Mouse (Mus musculus) frontal cortex, adult 2 months (tissue): ENCODE results near the gene Fam3b. TPM values are rescaled to one million over a fixed set of nuclear protein-coding genes. Genes with fewer than 3 reads are reported as not detected.

Experiments
- DNase-seq, 2 experiments: peaks; one replicate each; pipeline ENCODE4 v3.0.0; 2022; ENCODE audit warnings: low spot score in 1 of 2; ENCODE audit errors: extremely low spot score in 1 of 2
- polyA plus RNA-seq: library from polyadenylated mRNA; depleted of rRNA; stranded (reverse); fragments of >200 nt; gene quantifications from 2 replicates; pipeline ENCODE4 v1.2.3, GENCODE M21; 2012

The Fam3b gene
- polyA plus RNA-seq, 1 experiment: not detected

- DNase-seq: no peak
Observed at GRCm38 (mm10) chr16:97496026-97496425, 18.6 kb downstream of the Fam3b start.

DNA sequence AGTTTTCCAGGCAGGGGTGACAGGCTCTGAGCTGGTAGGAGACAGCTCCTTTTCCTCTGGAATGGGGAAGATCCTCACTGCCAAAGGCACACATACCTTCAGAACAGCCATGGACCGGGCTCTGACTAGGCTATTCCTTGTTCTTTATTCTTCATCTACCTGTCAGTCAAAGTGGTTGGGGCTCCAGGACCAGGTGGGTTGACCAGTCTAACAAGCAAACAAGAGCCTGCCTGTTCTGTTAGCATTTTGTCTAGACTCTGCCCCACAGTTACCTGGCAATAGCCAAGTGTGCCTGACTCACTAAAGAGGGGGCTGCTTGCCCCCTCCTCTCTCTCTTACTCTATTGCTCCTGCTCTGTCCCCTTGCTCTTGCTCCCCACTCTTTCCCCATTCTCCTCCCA is 22.2 kb downstream of the Fam3b start:
- no peak for DNase-seq

- no peak for DNase-seq
Observed at GRCm38 (mm10) chr16:97478655-97479054, 36.0 kb downstream of the Fam3b start.

GRCm38 (mm10) chr16:97476524-97476923 is 38.1 kb downstream of the Fam3b start:
- no peak for DNase-seq

DNA sequence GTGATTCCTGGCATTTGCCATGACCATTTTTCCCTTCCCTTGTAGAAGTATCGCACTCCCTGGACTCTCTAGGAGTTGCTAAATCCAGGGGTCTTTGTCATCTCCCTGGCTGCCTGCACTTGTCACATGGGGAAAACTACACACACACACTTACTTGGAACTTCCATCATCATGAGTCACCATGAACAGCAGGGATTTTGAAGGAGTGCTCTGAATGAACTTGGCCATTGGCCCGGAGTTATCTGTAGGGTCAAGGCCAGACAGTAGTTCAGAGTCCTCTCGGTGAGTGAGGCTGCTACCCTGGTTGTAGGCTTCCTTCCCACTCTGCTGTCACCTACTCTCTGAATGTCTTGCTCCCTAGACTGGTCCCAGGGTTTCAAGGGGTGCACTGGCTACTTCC is 39.0 kb downstream of the Fam3b start:
- DNase-seq: no peak

DNA sequence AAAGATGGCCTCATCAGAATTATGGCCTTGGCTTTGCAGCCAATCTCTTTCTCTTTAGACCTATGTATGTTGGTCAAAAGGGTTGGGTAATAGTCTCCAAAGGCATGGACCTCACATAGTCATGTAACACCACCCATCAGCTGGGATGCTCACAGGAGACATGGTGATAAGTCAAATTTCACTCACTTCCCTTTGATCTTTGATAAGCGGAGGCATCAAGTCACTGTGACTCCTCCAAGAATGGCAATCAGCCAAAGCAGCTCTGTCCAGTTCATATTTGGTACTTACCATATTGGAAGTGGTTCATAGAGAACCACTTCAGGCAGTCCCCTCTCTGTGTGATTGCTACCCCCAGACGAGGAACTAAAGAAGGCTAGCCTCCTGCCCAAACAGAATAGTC is 39.9 kb downstream of the Fam3b start:
- DNase-seq: no peak

- DNase-seq: no peak
Observed at GRCm38 (mm10) chr16:97467993-97468791, 46.4 kb downstream of the Fam3b start.

DNA sequence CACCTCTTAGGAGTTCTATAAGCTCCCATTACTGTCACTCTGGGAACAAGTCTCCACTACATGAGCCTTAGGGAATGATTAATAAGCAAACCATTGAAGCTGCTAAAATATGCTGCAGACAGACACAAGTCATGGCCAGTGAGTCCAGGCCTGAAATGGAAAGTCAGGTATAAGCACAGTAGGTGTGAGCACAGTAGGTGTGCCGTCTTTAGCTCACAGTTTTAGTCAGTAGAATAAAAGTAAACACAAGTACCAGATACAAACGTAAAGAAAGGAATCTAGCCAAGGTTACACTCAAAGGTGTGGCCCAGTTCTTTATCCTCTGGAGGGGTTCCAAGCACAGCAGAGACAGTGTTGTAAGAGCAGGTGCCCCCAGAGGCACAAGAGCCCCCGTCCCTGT is 47.1 kb downstream of the Fam3b start:
- no peak for DNase-seq

DNA sequence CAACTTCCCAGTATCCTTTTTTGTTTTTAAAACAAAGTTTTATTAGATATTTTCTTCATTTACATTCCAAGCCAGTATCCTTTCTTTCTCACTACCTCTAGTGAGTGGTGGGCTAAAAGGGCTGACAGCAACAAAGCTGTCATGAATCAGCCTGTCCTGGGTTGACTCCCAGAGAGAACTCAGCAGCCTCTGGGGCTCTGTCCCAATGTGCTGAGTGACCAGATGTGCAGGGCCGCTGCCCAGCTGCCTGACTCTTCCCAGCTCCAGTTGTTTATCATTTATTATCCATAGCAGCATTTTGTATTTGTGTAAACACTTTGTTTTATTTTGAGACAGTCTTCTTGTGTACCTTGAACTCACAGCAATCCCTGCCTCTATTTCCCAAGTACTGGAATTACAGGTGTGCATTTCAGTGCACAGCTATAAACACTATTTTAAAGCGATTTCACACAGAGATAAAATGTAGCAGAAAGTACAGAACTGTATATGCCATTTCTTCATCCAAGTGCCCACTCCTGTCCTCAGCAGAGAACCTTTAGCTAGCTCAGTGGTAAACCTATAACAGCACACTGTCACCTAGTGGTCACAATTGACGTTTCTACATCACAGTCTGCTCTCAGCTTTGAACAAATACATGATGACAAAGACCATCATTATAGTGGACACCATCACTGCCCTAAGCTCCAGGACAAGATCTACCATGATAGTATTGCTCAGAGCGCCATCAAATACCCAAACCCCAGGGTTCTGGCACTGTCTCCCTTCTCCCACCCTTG is 48.2 kb downstream of the Fam3b start:
- DNase-seq: peak in 1 of 2 experiments; percentile 37

DNA sequence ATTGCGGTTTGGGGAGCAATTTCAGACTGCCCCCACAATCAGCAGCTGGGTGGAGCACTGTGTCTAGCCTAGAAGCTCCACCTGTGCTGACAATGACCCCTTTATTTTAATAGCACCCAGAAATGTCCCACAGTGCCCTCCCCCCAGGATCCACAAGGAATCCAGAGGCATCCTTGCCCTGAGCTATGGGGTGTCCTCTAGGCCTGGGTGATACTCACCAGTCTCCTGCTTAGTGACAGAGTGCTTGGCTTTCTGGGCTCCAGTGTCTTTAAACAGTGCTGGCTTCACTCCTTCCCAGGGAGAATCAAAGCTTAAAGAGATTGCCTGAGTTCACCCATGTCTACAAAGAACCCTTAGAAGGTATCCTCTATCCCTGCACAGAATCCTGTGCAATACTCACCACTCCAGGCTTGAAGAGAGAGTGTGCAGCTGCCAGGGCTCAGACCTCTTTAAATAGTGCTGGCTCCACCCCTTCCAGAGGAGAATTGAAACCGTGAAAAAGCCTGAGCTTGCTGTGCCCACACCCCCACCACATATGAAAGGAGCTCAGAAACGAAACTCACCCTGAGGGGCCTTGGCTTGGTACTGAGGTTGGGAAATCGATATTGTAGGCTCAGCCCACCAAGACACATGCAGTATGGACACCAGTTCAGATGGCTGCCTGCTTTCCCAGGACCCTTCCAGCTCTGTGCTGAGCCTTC is 52.0 kb downstream of the Fam3b start, which contains the start of gene Mx1:
Mx1 (minus strand) TSS at position 427 of the 701 bp plus-strand sequence.
- no peak for DNase-seq

GRCm38 (mm10) chr16:97461271-97461670 is 53.3 kb downstream of the Fam3b start:
- DNase-seq: no peak

GRCm38 (mm10) chr16:97459831-97460230 is 54.8 kb downstream of the Fam3b start:
- DNase-seq: no peak

DNA sequence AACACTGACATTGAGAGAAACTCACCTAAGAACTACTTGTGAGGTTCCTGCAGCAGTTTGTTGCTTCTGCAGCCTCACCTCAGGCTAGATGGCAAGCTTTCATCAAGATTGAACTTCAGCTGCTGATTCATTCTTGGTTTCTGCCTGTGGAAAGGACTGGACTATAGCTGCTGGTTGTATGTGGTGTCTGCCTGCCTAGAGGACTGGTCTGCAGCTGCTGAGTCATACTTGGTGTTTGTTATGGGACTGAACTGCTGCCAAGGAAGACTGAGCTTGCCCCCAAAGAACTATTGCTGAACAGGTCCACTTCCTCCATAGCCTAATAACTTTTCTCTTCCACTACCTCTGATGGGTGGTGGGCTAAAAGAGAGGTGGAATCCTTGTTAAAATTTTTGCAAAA is 67.2 kb downstream of the Fam3b start:
- no peak for DNase-seq

DNA sequence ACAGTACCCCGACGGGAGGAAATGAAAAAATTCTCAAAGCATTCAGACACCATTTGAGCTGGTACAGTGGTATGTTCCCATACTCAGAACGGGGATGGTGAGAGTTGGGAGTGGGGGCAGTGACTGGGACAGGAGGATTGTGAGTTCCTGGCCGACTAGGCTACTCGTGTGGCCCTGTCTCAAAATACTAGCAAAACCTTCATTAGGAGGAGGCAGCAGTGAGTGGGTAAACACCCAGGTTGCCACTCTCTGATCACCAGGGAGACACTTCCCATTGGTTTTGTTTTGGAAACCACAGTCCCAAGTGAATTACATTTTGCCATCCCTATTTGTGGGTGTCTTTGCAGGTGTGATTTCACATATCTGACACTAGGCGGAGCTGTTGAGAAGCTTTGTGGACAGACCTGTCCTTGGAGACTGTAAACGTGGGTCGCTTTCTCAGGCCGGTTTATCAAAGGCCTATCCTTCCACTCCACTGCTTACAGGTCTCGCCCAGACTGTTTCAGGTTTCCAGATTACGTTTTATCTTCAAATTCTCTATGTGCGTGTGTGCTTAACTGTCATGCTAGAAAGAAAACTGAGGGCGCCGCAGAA is 70.8 kb downstream of the Fam3b start:
- DNase-seq: peak in 1 of 2 experiments; percentile 57

- DNase-seq: peak; percentile 36 to 69
Observed at GRCm38 (mm10) chr16:97441967-97442366, 72.6 kb downstream of the Fam3b start.

DNA sequence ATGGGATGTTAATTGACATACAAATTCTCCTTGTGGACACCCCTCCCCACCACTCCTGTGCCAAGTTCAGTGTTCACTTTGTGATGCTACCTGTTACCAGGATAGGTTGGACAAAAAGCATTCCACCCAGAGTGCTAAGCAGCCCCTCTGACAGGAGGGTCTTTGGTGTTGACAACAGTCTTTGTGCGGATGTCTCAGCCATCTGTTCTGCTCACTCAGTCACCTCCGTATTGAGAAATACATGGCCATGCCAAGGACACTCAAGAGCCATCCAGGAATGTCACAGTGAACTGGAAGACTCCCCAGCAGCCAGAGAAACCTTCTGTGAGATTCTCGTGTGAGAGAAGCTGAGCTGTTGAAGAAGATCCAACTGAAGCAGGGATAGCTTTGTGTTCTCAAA is 76.4 kb downstream of the Fam3b start:
- DNase-seq: no peak

DNA sequence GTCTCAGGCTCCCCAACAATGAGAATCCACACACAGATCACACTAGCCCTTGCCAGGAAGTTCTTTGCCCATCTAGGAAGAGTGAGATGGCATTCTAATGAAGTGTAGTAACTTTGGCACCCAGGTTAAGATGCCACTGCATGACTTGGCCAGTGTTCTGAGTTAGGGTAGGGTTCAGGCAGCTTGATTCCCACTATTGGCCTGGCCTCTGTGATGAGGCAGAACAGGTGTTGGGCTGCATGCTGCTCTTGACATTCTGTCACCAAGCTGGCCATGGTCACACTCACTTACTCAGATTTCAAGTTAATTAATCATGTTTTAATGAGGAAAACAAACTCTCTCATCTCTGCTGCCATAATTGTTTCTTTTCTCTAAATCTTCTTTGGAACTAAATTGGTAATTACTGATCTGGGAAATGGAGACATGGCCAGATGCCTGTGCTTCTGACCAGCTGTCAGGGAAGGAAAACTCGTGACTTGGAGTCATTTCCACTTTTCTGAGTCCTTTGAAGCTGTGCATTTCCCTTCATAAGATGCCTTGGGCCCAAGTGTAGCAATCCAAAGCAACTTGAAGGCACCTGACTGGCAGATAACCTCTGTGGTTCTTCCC is 77.1 kb downstream of the Fam3b start:
- no peak for DNase-seq

DNA sequence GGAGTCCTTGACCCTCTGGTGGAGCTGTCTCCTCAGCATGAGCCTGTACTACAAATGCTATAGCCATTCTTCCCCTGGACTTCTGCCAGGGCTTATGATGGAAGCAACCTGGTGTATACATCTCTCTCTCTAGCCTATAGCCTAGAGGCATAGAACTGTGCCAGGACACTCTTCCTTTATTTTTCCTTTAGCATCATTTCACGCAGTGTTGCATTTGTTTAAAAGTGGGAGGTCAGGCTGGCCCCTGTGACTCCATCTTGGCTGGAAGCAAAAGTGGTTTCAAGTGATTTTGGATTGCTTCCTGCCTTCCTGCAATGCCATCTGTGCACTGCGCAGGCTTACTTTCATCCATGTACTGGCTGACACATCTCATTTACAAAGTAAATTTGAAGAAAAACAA is 80.4 kb downstream of the Fam3b start:
- no peak for DNase-seq

GRCm38 (mm10) chr16:97431328-97431727 is 83.3 kb downstream of the Fam3b start:
- peak; percentile 53 to 74 for DNase-seq

- peak; percentile 57 to 70 for DNase-seq
Observed at GRCm38 (mm10) chr16:97430091-97430490, 84.5 kb downstream of the Fam3b start.
